Mouse (Mus musculus): ENCODE results near the gene Olfr517. TPM values are rescaled to one million over a fixed set of nuclear protein-coding genes. Genes with fewer than 3 reads are reported as not detected.

The Olfr517 gene
- not detected in 2 replicates for polyA plus RNA-seq (2012; rRNA removed)

DNA sequence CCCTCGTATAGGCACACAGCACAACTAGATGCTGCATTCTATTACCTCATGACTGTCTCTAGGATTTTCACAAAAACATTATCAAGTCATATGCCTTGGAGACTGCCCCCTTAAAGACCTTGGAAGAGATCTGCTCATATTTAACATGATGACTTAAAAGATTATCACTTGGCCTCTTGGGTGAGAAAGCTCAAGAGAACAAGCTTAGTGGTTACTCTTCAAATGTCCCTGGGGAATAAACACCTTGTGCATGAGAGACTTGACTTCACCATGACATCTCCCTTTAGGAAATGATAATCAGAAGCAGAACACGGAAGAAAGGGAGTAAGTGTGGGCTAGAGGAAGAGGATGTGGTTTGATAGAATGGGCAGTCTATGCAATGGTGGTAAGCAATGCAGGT lies at the start of gene Olfr517:
TSS of gene Olfr517 (minus strand) at position 101 of the 400 bp plus-strand sequence.
- TF ChIP-seq CTCF (IDR thresholded peaks at IDR 0.05; ENCODE audit: borderline replicate concordance, extremely low read depth, insufficient read depth, insufficient read length) (no peak), POLR2A (IDR thresholded peaks at IDR 0.05; ENCODE audit: borderline replicate concordance, extremely low read depth, insufficient read depth, insufficient read length, poor library complexity, severe bottlenecking) (no peak)
- DNase-seq (ENCODE audit: low read depth) = no peak

- no peak for DNase-seq (ENCODE audit: low read depth)
- TF ChIP-seq POLR2A (IDR thresholded peaks at IDR 0.05; ENCODE audit: borderline replicate concordance, extremely low read depth, insufficient read depth, insufficient read length, poor library complexity, severe bottlenecking) (no peak), CTCF (IDR thresholded peaks at IDR 0.05; ENCODE audit: borderline replicate concordance, extremely low read depth, insufficient read depth, insufficient read length) (no peak)
Measured at GRCm38 (mm10) chr7:108903969-108904368, 31.8 kb upstream of the Olfr517 start.

GRCm38 (mm10) chr7:108894320-108894719 lies 22.1 kb upstream of the Olfr517 start, which contains the start of gene Olfr519:
Gene Olfr519 (minus strand): TSS chr7:108894420.
- TF ChIP-seq POLR2A (IDR thresholded peaks at IDR 0.05; ENCODE audit: borderline replicate concordance, extremely low read depth, insufficient read depth, insufficient read length, poor library complexity, severe bottlenecking) = no peak
- no peak for TF ChIP-seq CTCF (IDR thresholded peaks at IDR 0.05; ENCODE audit: borderline replicate concordance, extremely low read depth, insufficient read depth, insufficient read length)
- no peak for DNase-seq (ENCODE audit: low read depth)

GRCm38 (mm10) chr7:108884906-108885305 lies 12.7 kb upstream of the Olfr517 start, which contains the start of gene Olfr518:
Gene Olfr518 (minus strand): TSS chr7:108885006.
- TF ChIP-seq CTCF (IDR thresholded peaks at IDR 0.05; ENCODE audit: borderline replicate concordance, extremely low read depth, insufficient read depth, insufficient read length) (no peak), POLR2A (IDR thresholded peaks at IDR 0.05; ENCODE audit: borderline replicate concordance, extremely low read depth, insufficient read depth, insufficient read length, poor library complexity, severe bottlenecking) (no peak)
- DNase-seq (ENCODE audit: low read depth) = no peak

GRCm38 (mm10) chr7:108850429-108850828 lies 21.8 kb downstream of the Olfr517 start, which contains the start of gene Olfr516:
Gene Olfr516 (minus strand): TSS chr7:108850529.
- DNase-seq (ENCODE audit: low read depth) = no peak
- TF ChIP-seq POLR2A (IDR thresholded peaks at IDR 0.05; ENCODE audit: borderline replicate concordance, extremely low read depth, insufficient read depth, insufficient read length, poor library complexity, severe bottlenecking) (no peak), CTCF (IDR thresholded peaks at IDR 0.05; ENCODE audit: borderline replicate concordance, extremely low read depth, insufficient read depth, insufficient read length) (no peak)

- no peak for TF ChIP-seq CTCF (IDR thresholded peaks at IDR 0.05; ENCODE audit: borderline replicate concordance, extremely low read depth, insufficient read depth, insufficient read length)
- TF ChIP-seq POLR2A (IDR thresholded peaks at IDR 0.05; ENCODE audit: borderline replicate concordance, extremely low read depth, insufficient read depth, insufficient read length, poor library complexity, severe bottlenecking) = no peak
- no peak for DNase-seq (ENCODE audit: low read depth)
Measured at GRCm38 (mm10) chr7:108825897-108826296, 46.3 kb downstream of the Olfr517 start, which contains the start of gene Olfr514. Gene Olfr514 (minus strand): TSS chr7:108825997.

Other genes with a start within 250 kb of the Olfr517 start
- not detected in 2 replicates for gene Olfr508, start 242.4 kb downstream of the Olfr517 start, polyA plus RNA-seq (2012; rRNA removed)
- gene Olfr509, start 220.5 kb downstream of the Olfr517 start, polyA plus RNA-seq (2012; rRNA removed) = not detected in 2 replicates
- not detected in 2 replicates for gene Olfr510, start 206.0 kb downstream of the Olfr517 start, polyA plus RNA-seq (2012; rRNA removed)
- not detected in 2 replicates for gene Olfr512, start 159.1 kb downstream of the Olfr517 start, polyA plus RNA-seq (2012; rRNA removed)
- gene Olfr513, start 121.4 kb downstream of the Olfr517 start, polyA plus RNA-seq (2012; rRNA removed) = not detected in 2 replicates
- not detected in 2 replicates for gene Olfr514, start 46.4 kb downstream of the Olfr517 start, polyA plus RNA-seq (2012; rRNA removed)
- gene Olfr516, start 21.9 kb downstream of the Olfr517 start, polyA plus RNA-seq (2012; rRNA removed) = not detected in 2 replicates
- gene Olfr518, start 12.6 kb upstream of the Olfr517 start, polyA plus RNA-seq (2012; rRNA removed) = not detected in 2 replicates
- gene Olfr519, start 22.0 kb upstream of the Olfr517 start, polyA plus RNA-seq (2012; rRNA removed) = not detected in 2 replicates
- not detected in 2 replicates for gene Nlrp10, start 57.8 kb upstream of the Olfr517 start, polyA plus RNA-seq (2012; rRNA removed)
- gene Eif3f, start 62.0 kb upstream of the Olfr517 start, polyA plus RNA-seq (2012; rRNA removed) = 91.2 and 150 TPM in 2 replicates
- 109 and 143 TPM in 2 replicates for gene Tub, start 78.0 kb upstream of the Olfr517 start, polyA plus RNA-seq (2012; rRNA removed)
- 22.3 and 25.0 TPM in 2 replicates for gene Ric3, start 211.0 kb upstream of the Olfr517 start, polyA plus RNA-seq (2012; rRNA removed)

Measured in brain, embryonic 14.5 days (tissue).